Mouse (Mus musculus): ENCODE measurements around the gene Sp2.
A peak's percentile ranks its signal among the peaks of the same experiment; 100 is the strongest.

Gene Sp2

DNA sequence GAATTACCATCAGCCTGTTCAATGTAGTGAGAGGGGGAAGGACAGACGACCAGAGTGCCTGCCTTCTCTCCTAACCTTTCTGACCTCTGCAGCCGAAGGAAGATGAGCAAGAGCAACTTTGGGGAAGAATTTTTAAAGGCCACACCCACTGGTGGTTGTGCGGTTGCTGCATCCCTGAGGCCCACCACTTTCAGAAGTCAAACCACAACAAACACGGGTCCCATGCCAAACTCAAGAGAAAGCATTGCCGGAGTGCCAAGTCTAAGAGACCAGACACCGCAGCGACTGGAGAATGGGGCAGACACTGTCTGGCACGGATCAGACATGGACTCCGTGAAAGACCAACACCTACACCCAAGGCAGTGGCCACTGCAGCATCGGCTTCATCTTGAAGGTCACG, 57.9 kb downstream of the Sp2 start:
- TF ChIP-seq NANOG (IDR thresholded peaks at IDR 0.05; ENCODE audit: borderline replicate concordance, low read length), result no peak
- no peak for TF ChIP-seq POU5F1 (IDR thresholded peaks at IDR 0.05; ENCODE audit: borderline replicate concordance, low read length)
- no peak for TF ChIP-seq CTCF (conservative IDR thresholded peaks at IDR 0.05; ENCODE audit: low read length)
- no peak overlapping the region for H3K4me3 ChIP-seq (replicated peaks; ENCODE audit: low read length)

DNA sequence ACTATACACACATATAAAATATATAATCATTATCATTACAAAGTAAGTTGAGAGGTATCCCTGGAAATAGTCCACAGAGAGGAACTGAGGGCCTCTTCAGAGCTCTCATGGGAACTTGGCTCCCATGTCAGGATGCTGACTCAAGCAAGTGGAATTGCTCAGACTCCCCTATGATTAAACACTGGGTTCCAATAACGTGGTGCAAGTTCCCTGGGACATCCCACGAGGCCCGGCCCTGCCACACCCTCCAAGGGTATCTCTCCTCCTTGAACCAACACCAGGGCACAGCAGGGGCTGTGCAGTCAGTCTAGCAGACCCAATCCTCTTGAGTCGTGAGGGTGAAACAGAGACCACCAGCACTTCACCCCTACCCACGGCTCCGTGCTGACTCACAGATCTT, 63.8 kb downstream of the Sp2 start:
- no peak for TF ChIP-seq CTCF (conservative IDR thresholded peaks at IDR 0.05; ENCODE audit: low read length)
- no peak for TF ChIP-seq NANOG (IDR thresholded peaks at IDR 0.05; ENCODE audit: borderline replicate concordance, low read length)
- TF ChIP-seq POU5F1 (IDR thresholded peaks at IDR 0.05; ENCODE audit: borderline replicate concordance, low read length), result no peak
- H3K4me1 ChIP-seq (replicated peaks; ENCODE audit: low read depth, low read length), result peaks cover 32% of the 10 kb centered on the region
- H3K36me3 ChIP-seq (ENCODE audit: insufficient read depth, low read length), result peaks cover 11% of the 10 kb centered on the region
- H3K4me3 ChIP-seq (replicated peaks; ENCODE audit: low read length), result no peak overlapping the region
- H3K27me3 ChIP-seq (ENCODE audit: insufficient read depth, low read length), result peaks cover 10% of the 10 kb centered on the region
- H3K9me3 ChIP-seq (ENCODE audit: low read length), result no peaks in the 10 kb centered on the region

More for the DNA sequence above, 57.9 kb downstream of the Sp2 start:
- H3K9me3 ChIP-seq (ENCODE audit: low read length), result no peaks in the 10 kb centered on the region
- no peaks in the 10 kb centered on the region for H3K36me3 ChIP-seq (ENCODE audit: insufficient read depth, low read length)
- H3K27me3 ChIP-seq (ENCODE audit: insufficient read depth, low read length), result peaks cover 15% of the 10 kb centered on the region
- peaks cover 33% of the 10 kb centered on the region for H3K4me1 ChIP-seq (replicated peaks; ENCODE audit: low read depth, low read length)

DNA sequence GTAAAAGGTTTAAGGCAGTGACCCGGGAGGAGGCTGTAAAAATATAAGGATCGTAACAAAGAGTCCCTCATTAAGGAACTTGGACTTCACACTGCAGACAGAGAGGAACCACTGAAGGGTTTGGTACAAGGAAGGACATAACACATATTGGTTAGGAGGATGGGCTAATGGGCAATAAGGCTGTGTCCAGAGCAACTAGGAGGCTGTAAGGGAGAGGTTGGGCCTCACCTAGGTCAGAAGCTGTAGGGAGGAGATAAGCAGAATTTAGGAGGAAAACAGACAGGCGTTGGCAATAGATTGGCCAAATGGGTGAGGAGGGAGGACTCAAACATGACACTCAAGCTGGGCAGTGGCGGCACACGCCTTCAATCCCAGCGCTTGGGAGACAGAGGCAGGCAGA, 65.3 kb downstream of the Sp2 start:
- H3K36me3 ChIP-seq (ENCODE audit: insufficient read depth, low read length), result peaks cover 27% of the 10 kb centered on the region
- peaks cover 10% of the 10 kb centered on the region for H3K27me3 ChIP-seq (ENCODE audit: insufficient read depth, low read length)
- H3K4me3 ChIP-seq (replicated peaks; ENCODE audit: low read length), result no peak overlapping the region
- no peak for TF ChIP-seq CTCF (conservative IDR thresholded peaks at IDR 0.05; ENCODE audit: low read length)
- no peak for TF ChIP-seq POU5F1 (IDR thresholded peaks at IDR 0.05; ENCODE audit: borderline replicate concordance, low read length)
- no peak for TF ChIP-seq NANOG (IDR thresholded peaks at IDR 0.05; ENCODE audit: borderline replicate concordance, low read length)
- peaks cover 48% of the 10 kb centered on the region for H3K4me1 ChIP-seq (replicated peaks; ENCODE audit: low read depth, low read length)
- H3K9me3 ChIP-seq (ENCODE audit: low read length), result no peaks in the 10 kb centered on the region

DNA sequence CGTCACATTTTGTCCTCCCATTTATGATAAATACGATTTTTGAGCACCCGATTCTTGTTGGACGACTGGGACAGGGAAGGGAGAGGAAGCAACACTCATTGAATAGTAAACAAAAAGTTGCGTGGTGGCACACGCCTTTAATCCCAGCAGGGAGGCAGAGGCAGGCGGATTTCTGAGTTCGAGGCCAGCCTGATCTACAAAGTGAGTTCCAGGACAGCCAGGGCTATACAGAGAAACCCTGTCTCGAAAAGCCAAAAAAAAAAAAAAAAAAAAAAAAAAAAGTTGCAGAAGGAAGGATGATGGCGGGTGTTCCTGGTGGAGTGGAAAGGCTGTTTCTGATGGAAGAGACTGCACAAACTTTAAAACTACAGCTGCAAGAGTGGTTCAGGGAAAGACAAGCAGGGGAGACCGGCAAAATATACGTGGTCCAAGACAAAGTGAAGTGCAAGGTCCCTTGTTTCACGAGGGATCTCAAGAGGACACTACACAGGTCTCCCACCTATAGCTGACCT, 65.8 kb downstream of the Sp2 start:
- H3K9me3 ChIP-seq (ENCODE audit: low read length), result no peaks in the 10 kb centered on the region
- peak overlapping the region; percentile 55 for H3K4me3 ChIP-seq (replicated peaks; ENCODE audit: low read length)
- H3K27me3 ChIP-seq (ENCODE audit: insufficient read depth, low read length), result peaks cover 10% of the 10 kb centered on the region
- H3K36me3 ChIP-seq (ENCODE audit: insufficient read depth, low read length), result peaks cover 32% of the 10 kb centered on the region
- no peak for TF ChIP-seq POU5F1 (IDR thresholded peaks at IDR 0.05; ENCODE audit: borderline replicate concordance, low read length)
- no peak for TF ChIP-seq CTCF (conservative IDR thresholded peaks at IDR 0.05; ENCODE audit: low read length)
- TF ChIP-seq NANOG (IDR thresholded peaks at IDR 0.05; ENCODE audit: borderline replicate concordance, low read length), result no peak
- H3K4me1 ChIP-seq (replicated peaks; ENCODE audit: low read depth, low read length), result peaks cover 53% of the 10 kb centered on the region

DNA sequence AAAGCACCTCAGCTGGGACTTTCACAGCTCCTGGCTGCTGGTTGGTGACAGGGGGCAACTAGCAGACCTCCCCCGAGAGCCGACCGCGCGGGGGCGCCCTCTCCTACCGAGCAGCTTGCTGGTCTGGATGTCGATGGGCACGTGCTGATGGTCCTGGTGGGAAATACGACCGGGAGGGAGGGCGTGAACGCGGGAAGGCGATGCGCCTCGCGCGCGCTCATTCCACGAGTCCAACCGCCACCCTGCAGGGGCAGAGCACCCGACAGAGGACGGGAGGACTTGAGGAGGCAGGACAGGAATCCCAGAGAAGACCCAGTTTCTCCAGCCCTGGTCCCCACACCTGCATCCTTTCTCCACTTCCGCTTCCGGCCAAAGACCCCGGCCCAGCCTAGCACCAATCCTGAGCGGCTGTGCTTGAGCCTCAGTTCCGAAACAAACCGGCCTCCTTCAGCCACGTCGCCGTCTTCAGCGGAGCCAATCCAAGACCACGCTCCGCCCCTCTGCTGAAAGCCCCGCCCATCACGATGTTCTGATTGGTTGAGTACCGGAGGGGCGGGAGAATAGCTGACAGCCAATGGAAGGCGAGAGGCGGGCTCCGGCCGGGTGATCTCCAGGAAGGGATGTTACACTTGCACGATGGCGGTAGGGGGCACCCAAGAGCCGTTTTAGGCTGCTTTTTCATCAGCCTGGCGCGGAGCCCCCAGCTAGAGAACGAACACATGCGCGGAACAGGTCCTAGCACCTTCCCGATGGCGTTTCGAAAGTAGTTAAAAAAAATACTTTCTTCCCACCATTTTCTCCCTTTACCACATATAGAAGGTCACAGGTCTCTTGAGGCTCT, 66.5 kb downstream of the Sp2 start, which contains the start of gene Cdk5rap3:
Gene Cdk5rap3, minus strand, starts transcription at position 453 of the 841 bp plus-strand sequence.
- Histone ChIP-seq H3K36me3 (ENCODE audit: insufficient read depth, low read length) (peaks cover 38% of the 10 kb centered on the region), H3K27me3 (ENCODE audit: insufficient read depth, low read length) (peaks cover 10% of the 10 kb centered on the region), H3K4me1 (replicated peaks; ENCODE audit: low read depth, low read length) (peaks cover 60% of the 10 kb centered on the region), H3K9me3 (ENCODE audit: low read length) (no peaks in the 10 kb centered on the region), H3K4me3 (replicated peaks; ENCODE audit: low read length) (peak within 1 kb of the TSS; percentile 89)
- peak; percentile 59 for TF ChIP-seq CTCF (conservative IDR thresholded peaks at IDR 0.05; ENCODE audit: low read length)
- TF ChIP-seq POU5F1 (IDR thresholded peaks at IDR 0.05; ENCODE audit: borderline replicate concordance, low read length), result no peak

DNA sequence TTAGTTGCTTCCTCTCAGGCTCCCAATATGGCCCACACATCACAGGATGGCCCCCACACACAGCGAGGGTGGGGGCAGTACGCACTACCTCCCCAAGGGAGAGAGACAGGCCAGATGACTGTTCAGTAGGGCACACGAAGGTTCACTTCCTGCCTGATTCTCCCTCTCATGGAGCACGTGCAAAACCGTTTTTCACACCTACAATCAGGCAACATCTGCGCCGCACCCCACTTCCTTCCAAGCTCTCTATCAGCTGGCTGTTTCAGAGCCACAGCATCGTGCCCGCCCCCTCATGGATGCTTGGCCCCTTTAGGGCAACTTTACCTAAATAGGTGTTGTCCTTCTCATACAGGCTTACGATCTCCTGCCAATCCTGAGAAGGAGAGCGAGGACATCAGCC, 70.1 kb downstream of the Sp2 start:
- TF ChIP-seq CTCF (conservative IDR thresholded peaks at IDR 0.05; ENCODE audit: low read length) (no peak), NANOG (IDR thresholded peaks at IDR 0.05; ENCODE audit: borderline replicate concordance, low read length) (no peak), POU5F1 (IDR thresholded peaks at IDR 0.05; ENCODE audit: borderline replicate concordance, low read length) (no peak)
- Histone ChIP-seq H3K36me3 (ENCODE audit: insufficient read depth, low read length) (peaks cover 74% of the 10 kb centered on the region), H3K9me3 (ENCODE audit: low read length) (no peaks in the 10 kb centered on the region), H3K4me1 (replicated peaks; ENCODE audit: low read depth, low read length) (peaks cover 78% of the 10 kb centered on the region), H3K4me3 (replicated peaks; ENCODE audit: low read length) (no peak overlapping the region), H3K27me3 (ENCODE audit: insufficient read depth, low read length) (no peaks in the 10 kb centered on the region)

DNA sequence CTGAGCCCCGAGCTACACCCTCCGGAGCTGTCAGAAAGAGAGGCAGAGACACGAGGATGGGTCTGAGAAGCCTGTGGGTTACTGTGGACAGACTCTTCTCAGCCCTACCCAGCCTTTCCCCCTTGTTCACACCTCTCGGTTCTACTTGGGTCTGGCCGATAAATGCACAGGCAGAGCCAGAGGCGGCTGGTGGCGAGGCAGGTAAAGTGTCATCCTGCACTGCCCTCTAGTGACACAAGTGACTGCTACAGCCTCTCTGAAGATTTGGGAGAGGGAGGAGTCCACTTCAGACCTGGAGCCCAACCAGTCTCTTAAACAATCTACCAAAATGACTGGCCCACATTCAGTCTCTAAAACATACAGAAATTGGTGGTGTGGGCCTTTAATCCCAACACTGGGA, 72.8 kb downstream of the Sp2 start:
- TF ChIP-seq POU5F1 (IDR thresholded peaks at IDR 0.05; ENCODE audit: borderline replicate concordance, low read length) (no peak), CTCF (conservative IDR thresholded peaks at IDR 0.05; ENCODE audit: low read length) (peak; percentile 70), NANOG (IDR thresholded peaks at IDR 0.05; ENCODE audit: borderline replicate concordance, low read length) (no peak)
- Histone ChIP-seq H3K27me3 (ENCODE audit: insufficient read depth, low read length) (no peaks in the 10 kb centered on the region), H3K4me1 (replicated peaks; ENCODE audit: low read depth, low read length) (peaks cover 88% of the 10 kb centered on the region), H3K4me3 (replicated peaks; ENCODE audit: low read length) (no peak overlapping the region), H3K9me3 (ENCODE audit: low read length) (no peaks in the 10 kb centered on the region), H3K36me3 (ENCODE audit: insufficient read depth, low read length) (peaks cover 94% of the 10 kb centered on the region)

DNA sequence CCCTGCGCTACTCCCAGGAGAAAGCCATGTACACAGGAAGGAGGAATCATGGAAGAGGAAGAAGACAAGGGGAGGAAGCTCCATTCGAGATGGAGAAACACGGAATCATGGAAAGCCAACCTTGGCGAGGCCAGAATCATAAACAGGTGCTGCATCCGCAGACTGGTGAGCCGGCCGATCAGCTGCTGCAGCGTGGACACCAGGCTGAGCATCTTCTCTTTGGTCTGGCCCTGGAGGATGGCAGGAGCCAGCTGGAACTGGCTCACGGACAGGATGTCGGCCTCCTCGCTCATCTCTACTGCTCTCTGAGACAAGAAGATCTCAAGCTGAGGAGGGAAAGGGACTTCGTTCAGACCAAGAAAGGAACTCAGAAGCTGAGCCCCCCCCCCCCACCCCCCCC, 74.2 kb downstream of the Sp2 start:
- TF ChIP-seq NANOG (IDR thresholded peaks at IDR 0.05; ENCODE audit: borderline replicate concordance, low read length) (no peak), POU5F1 (IDR thresholded peaks at IDR 0.05; ENCODE audit: borderline replicate concordance, low read length) (no peak), CTCF (conservative IDR thresholded peaks at IDR 0.05; ENCODE audit: low read length) (no peak)
- Histone ChIP-seq H3K4me3 (replicated peaks; ENCODE audit: low read length) (no peak overlapping the region), H3K9me3 (ENCODE audit: low read length) (no peaks in the 10 kb centered on the region), H3K27me3 (ENCODE audit: insufficient read depth, low read length) (no peaks in the 10 kb centered on the region), H3K36me3 (ENCODE audit: insufficient read depth, low read length) (peaks cover 82% of the 10 kb centered on the region), H3K4me1 (replicated peaks; ENCODE audit: low read depth, low read length) (peaks cover 82% of the 10 kb centered on the region)
